Mouse (Mus musculus) hematopoietic multipotent progenitor cell, adult 10-12 weeks (in vitro differentiated cells): ENCODE data around the gene Rbm18. TPM values are rescaled to one million over a fixed set of nuclear protein-coding genes. Genes with fewer than 3 reads are reported as not detected.

Experiments used
- polyA plus RNA-seq: library from polyadenylated mRNA; stranded (reverse); fragments of >175 nt; gene quantifications from 2 replicates; pipeline ENCODE4 v1.2.3, GENCODE M21; 2012; ENCODE audit warnings: low replicate concordance

Rbm18 gene
- polyA plus RNA-seq: 10.2 and 12.1 TPM in 2 replicates

GRCm38 (mm10) chr2:36136300-36136941 lies at the start of gene Rbm18, which contains the start of gene Mrrf:
TSS of gene Rbm18 (minus strand) at chr2:36136773.
TSS of gene Mrrf (plus strand) at chr2:36136389.

GRCm38 (mm10) chr2:36104956-36105741 lies 31.4 kb downstream of the Rbm18 start, which contains the start of gene Lhx6:
TSS of gene Lhx6 (minus strand) at chr2:36105408.

Other genes with a start within 250 kb of the Rbm18 start
- gene Ttll11, start 156.9 kb downstream of the Rbm18 start, polyA plus RNA-seq: 0.51 and 1.1 TPM in 2 replicates
- 28.6 and 33.6 TPM in 2 replicates for gene Ndufa8, start 87.4 kb downstream of the Rbm18 start, polyA plus RNA-seq
- gene Morn5, start 87.3 kb downstream of the Rbm18 start, polyA plus RNA-seq: not detected in 2 replicates
- 0.15 TPM in 1 of 2 replicates, not detected in the other for gene Lhx6, start 31.4 kb downstream of the Rbm18 start, polyA plus RNA-seq
- 0.77 and 1.1 TPM in 2 replicates for gene Mrrf, start 384 bp downstream of the Rbm18 start, polyA plus RNA-seq
- gene Ptgs1, start 93.7 kb upstream of the Rbm18 start, polyA plus RNA-seq: 13.3 and 13.6 TPM in 2 replicates
- not detected in 2 replicates for gene Olfr338, start 236.7 kb upstream of the Rbm18 start, polyA plus RNA-seq